Mouse (Mus musculus) inflammation-experienced regulatory T-cells, adult 6 months (primary cell): Measurements from ENCODE around the gene Rnase10. TPM values are rescaled to one million over a fixed set of nuclear protein-coding genes. Genes with fewer than 3 reads are reported as not detected.
A peak's percentile ranks its signal among the peaks of the same experiment; 100 is the strongest.
"Not testable (repeated sequence)": the region's sequence is repeated elsewhere in the genome, so short reads cannot be mapped to it uniquely, and the experiment has no call there.

Experiments used
- ATAC-seq: one replicate; pipeline ENCODE4 v1.8.0; 2017
- polyA plus RNA-seq, 3 experiments: library from polyadenylated mRNA; unstranded; fragments of 100-300 nt; shearing (Covaris generic); gene quantifications; one replicate each; pipeline ENCODE4 v1.2.1; 2017

The Rnase10 gene
- polyA plus RNA-seq, 3 experiments from 2014 or later, result not detected

- not testable (repeated sequence) for ATAC-seq
Observed at GRCm38 (mm10) chr14:51014724-51015123, 7.2 kb downstream of the Rnase10 start.

- ATAC-seq, result no peak
Observed at GRCm38 (mm10) chr14:51015780-51016179, 8.2 kb downstream of the Rnase10 start.

- no peak for ATAC-seq
Observed at GRCm38 (mm10) chr14:51017256-51017655, 9.7 kb downstream of the Rnase10 start.

- no peak for ATAC-seq
Observed at GRCm38 (mm10) chr14:51023457-51023856, 15.9 kb downstream of the Rnase10 start.

GRCm38 (mm10) chr14:51024820-51025219 lies 17.3 kb downstream of the Rnase10 start:
- ATAC-seq, result no peak

GRCm38 (mm10) chr14:51026391-51027133 lies 19.0 kb downstream of the Rnase10 start:
- ATAC-seq, result peak; percentile 96

- ATAC-seq, result no peak
Observed at GRCm38 (mm10) chr14:51027387-51028155, 20.0 kb downstream of the Rnase10 start.

- no peak for ATAC-seq
Observed at GRCm38 (mm10) chr14:51035206-51035605, 27.7 kb downstream of the Rnase10 start.

GRCm38 (mm10) chr14:51036214-51036613 lies 28.7 kb downstream of the Rnase10 start:
- no peak for ATAC-seq

- no peak for ATAC-seq
Observed at GRCm38 (mm10) chr14:51041769-51042168, 34.2 kb downstream of the Rnase10 start, which contains the start of gene Rnase9. TSS of gene Rnase9 (minus strand) at chr14:51041869.

GRCm38 (mm10) chr14:51047846-51048245 lies 40.3 kb downstream of the Rnase10 start:
- ATAC-seq, result no peak

GRCm38 (mm10) chr14:51050063-51050462 lies 42.5 kb downstream of the Rnase10 start, which contains the start of gene Rnase11:
TSS of gene Rnase11 (minus strand) at chr14:51050163.
- no peak for ATAC-seq

GRCm38 (mm10) chr14:51051941-51052340 lies 44.4 kb downstream of the Rnase10 start:
- ATAC-seq, result no peak

- no peak for ATAC-seq
Observed at GRCm38 (mm10) chr14:51053176-51053575, 45.6 kb downstream of the Rnase10 start.

- ATAC-seq, result no peak
Observed at GRCm38 (mm10) chr14:51054243-51055237, 47.0 kb downstream of the Rnase10 start.

GRCm38 (mm10) chr14:51057401-51057831 lies 49.9 kb downstream of the Rnase10 start, which contains the start of gene Rnase12:
TSS of gene Rnase12 (minus strand) at chr14:51057661.
- ATAC-seq, result peak; percentile 60

Other genes starting within 250 kb of the Rnase10 start
- gene Ttc5, start 222.2 kb upstream of the Rnase10 start, polyA plus RNA-seq, result 100 to 1,000 TPM in 2 of 3 experiments, 10 to 100 TPM in 1; 98.6 to 131 (median 123) TPM
- gene Ccnb1ip1, start 200.0 kb upstream of the Rnase10 start, polyA plus RNA-seq, result not detected
- gene Parp2, start 199.9 kb upstream of the Rnase10 start, polyA plus RNA-seq, result 100 to 1,000 TPM in 2 of 3 experiments, 10 to 100 TPM in 1; 75.1 to 115 (median 101) TPM
- gene Tep1, start 137.2 kb upstream of the Rnase10 start, polyA plus RNA-seq, result 10 to 100 TPM; 16.0 to 28.0 (median 19.8) TPM
- under 1 TPM in 2 of 3 experiments, not detected in 1; 0.09 to 0.13 TPM for gene Klhl33, start 110.2 kb upstream of the Rnase10 start, polyA plus RNA-seq
- 10 to 100 TPM; 68.7 to 77.3 (median 74.3) TPM for gene Osgep, start 82.9 kb upstream of the Rnase10 start, polyA plus RNA-seq
- 100 to 1,000 TPM in 1 of 3 experiments, 10 to 100 TPM in 2; 54.2 to 100 (median 91.0) TPM for gene Apex1, start 82.8 kb upstream of the Rnase10 start, polyA plus RNA-seq
- gene Pip4p1, start 76.9 kb upstream of the Rnase10 start, polyA plus RNA-seq, result 1 to 10 TPM; 4.4 to 6.6 (median 4.8) TPM
- 10 to 100 TPM; 64.4 to 88.0 (median 67.9) TPM for gene Pnp, start 76.7 kb upstream of the Rnase10 start, polyA plus RNA-seq
- 1 to 10 TPM in 2 of 3 experiments, not detected in 1; 5.9 to 7.5 TPM for gene Gm49342, start 63.2 kb upstream of the Rnase10 start, polyA plus RNA-seq
- gene Pnp2, start 51.8 kb upstream of the Rnase10 start, polyA plus RNA-seq, result 1 to 10 TPM in 2 of 3 experiments, under 1 TPM in 1; 0.92 to 2.8 (median 1.5) TPM
- gene Rnase9, start 34.1 kb downstream of the Rnase10 start, polyA plus RNA-seq, result not detected
- gene Rnase11, start 42.4 kb downstream of the Rnase10 start, polyA plus RNA-seq, result not detected
- not detected for gene Rnase12, start 49.9 kb downstream of the Rnase10 start, polyA plus RNA-seq
- under 1 TPM in 1 of 3 experiments, not detected in 2; 0.48 TPM for gene Olfr750, start 66.7 kb downstream of the Rnase10 start, polyA plus RNA-seq
- 10 to 100 TPM; 10.3 to 27.1 (median 16.7) TPM for gene Rnase4, start 83.3 kb downstream of the Rnase10 start, polyA plus RNA-seq
- 1 to 10 TPM; 3.2 to 8.4 (median 3.8) TPM for gene Ang, start 83.4 kb downstream of the Rnase10 start, polyA plus RNA-seq
- not detected for gene Eddm3b, start 106.7 kb downstream of the Rnase10 start, polyA plus RNA-seq
- gene Rnase6, start 116.2 kb downstream of the Rnase10 start, polyA plus RNA-seq, result 1 to 10 TPM; 1.4 to 2.7 (median 2.3) TPM
- gene Rnase1, start 139.0 kb downstream of the Rnase10 start, polyA plus RNA-seq, result not detected
- gene Rnase2b, start 154.5 kb downstream of the Rnase10 start, polyA plus RNA-seq, result not detected
- gene Ang2, start 191.4 kb downstream of the Rnase10 start, polyA plus RNA-seq, result not detected
- gene Ear14, start 195.6 kb downstream of the Rnase10 start, polyA plus RNA-seq, result not detected
- not detected for gene Rnase2a, start 248.4 kb downstream of the Rnase10 start, polyA plus RNA-seq